Mouse (Mus musculus): ENCODE results near the gene Proca1. TPM values are rescaled to one million over a fixed set of nuclear protein-coding genes. Genes with fewer than 3 reads are reported as not detected.

The Proca1 gene
- polyA plus RNA-seq, 1 experiment from 2014 or later, result 0.96 TPM

DNA sequence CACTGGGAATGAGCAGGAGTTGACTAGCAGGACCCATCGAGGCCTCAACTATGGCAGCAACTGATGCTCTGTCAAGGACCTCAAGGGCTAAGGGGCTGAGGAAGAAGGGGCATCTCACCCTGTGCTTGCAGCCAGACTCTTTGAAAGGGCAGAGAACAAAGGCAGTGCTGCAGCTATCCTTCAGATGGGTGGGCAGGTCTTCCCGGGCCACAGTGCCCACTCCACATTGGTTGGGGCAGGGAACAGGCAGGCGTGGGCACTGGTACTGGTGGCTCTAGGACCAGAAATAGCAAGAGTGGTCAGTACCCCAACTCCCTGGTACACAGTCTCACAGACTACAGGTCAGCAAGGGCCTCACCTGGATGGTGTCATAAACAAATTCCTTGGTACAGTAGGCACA is 32.5 kb upstream of the Proca1 start:
- 90% methylated on average over 3 of the region's 3 CpGs for WGBS
- Histone ChIP-seq H3K27ac (replicated peaks) (no peak overlapping the region), H3K9me3 (replicated peaks) (no peaks in the 10 kb centered on the region), H3K4me1 (peaks cover 38% of the 10 kb centered on the region), H3K4me3 (no peak overlapping the region), H3K36me3 (peaks cover 80% of the 10 kb centered on the region), H3K27me3 (ENCODE audit: low read depth, poor library complexity, severe bottlenecking) (no peaks in the 10 kb centered on the region)
- no peak for DNase-seq (ENCODE audit: low spot score)

- no peaks in the 10 kb centered on the region for H3K9me3 ChIP-seq (replicated peaks)
- H3K4me3 ChIP-seq, result 0 out of 2 replicates have a peak overlapping the region, but pooled peaks have one; percentile 4
- peaks cover 75% of the 10 kb centered on the region for H3K36me3 ChIP-seq
- H3K27me3 ChIP-seq (ENCODE audit: low read depth, poor library complexity, severe bottlenecking), result 0 out of 2 replicates have a peak, but pooled peaks cover 3% of the 10 kb centered on the region
- no peak for DNase-seq (ENCODE audit: low spot score)
- no peak overlapping the region for H3K27ac ChIP-seq (replicated peaks)
- peaks cover 43% of the 10 kb centered on the region for H3K4me1 ChIP-seq
- WGBS, result 95% methylated on average over 14 of the region's 14 CpGs
Measured at GRCm38 (mm10) chr11:78161169-78161568, 32.0 kb upstream of the Proca1 start.

- 84% methylated on average over 4 of the region's 4 CpGs for WGBS
- Histone ChIP-seq H3K4me1 (peaks cover 49% of the 10 kb centered on the region), H3K36me3 (peaks cover 67% of the 10 kb centered on the region), H3K9me3 (replicated peaks) (no peaks in the 10 kb centered on the region), H3K27me3 (ENCODE audit: low read depth, poor library complexity, severe bottlenecking) (peaks cover 11% of the 10 kb centered on the region; the same call in 1 of the 2 replicates), H3K27ac (replicated peaks) (peak overlapping the region; percentile 99), H3K4me3 (peak overlapping the region; percentile 99; the same call in 1 of the 2 replicates)
- DNase-seq (ENCODE audit: low spot score), result no peak
Measured at GRCm38 (mm10) chr11:78161968-78162367, 31.2 kb upstream of the Proca1 start.

- Histone ChIP-seq H3K27me3 (ENCODE audit: low read depth, poor library complexity, severe bottlenecking) (peaks cover 16% of the 10 kb centered on the region; the same call in 1 of the 2 replicates), H3K36me3 (peaks cover 62% of the 10 kb centered on the region), H3K9me3 (replicated peaks) (no peaks in the 10 kb centered on the region), H3K4me1 (peaks cover 49% of the 10 kb centered on the region), H3K4me3 (peak overlapping the region; percentile 99), H3K27ac (replicated peaks) (peak overlapping the region; percentile 99; the same call in 1 of the 2 replicates)
- 81% methylated on average over 6 of the region's 6 CpGs for WGBS
- DNase-seq (ENCODE audit: low spot score), result no peak
Measured at GRCm38 (mm10) chr11:78162504-78162903, 30.7 kb upstream of the Proca1 start.

GRCm38 (mm10) chr11:78163045-78163444 is 30.1 kb upstream of the Proca1 start:
- Histone ChIP-seq H3K36me3 (peaks cover 57% of the 10 kb centered on the region), H3K4me3 (peak overlapping the region; percentile 99), H3K27me3 (ENCODE audit: low read depth, poor library complexity, severe bottlenecking) (peaks cover 22% of the 10 kb centered on the region; the same call in 1 of the 2 replicates), H3K4me1 (peaks cover 53% of the 10 kb centered on the region), H3K9me3 (replicated peaks) (no peaks in the 10 kb centered on the region), H3K27ac (replicated peaks) (peak overlapping the region; percentile 99)
- DNase-seq (ENCODE audit: low spot score), result no peak
- WGBS, result 82% methylated on average over 2 of the region's 2 CpGs

DNA sequence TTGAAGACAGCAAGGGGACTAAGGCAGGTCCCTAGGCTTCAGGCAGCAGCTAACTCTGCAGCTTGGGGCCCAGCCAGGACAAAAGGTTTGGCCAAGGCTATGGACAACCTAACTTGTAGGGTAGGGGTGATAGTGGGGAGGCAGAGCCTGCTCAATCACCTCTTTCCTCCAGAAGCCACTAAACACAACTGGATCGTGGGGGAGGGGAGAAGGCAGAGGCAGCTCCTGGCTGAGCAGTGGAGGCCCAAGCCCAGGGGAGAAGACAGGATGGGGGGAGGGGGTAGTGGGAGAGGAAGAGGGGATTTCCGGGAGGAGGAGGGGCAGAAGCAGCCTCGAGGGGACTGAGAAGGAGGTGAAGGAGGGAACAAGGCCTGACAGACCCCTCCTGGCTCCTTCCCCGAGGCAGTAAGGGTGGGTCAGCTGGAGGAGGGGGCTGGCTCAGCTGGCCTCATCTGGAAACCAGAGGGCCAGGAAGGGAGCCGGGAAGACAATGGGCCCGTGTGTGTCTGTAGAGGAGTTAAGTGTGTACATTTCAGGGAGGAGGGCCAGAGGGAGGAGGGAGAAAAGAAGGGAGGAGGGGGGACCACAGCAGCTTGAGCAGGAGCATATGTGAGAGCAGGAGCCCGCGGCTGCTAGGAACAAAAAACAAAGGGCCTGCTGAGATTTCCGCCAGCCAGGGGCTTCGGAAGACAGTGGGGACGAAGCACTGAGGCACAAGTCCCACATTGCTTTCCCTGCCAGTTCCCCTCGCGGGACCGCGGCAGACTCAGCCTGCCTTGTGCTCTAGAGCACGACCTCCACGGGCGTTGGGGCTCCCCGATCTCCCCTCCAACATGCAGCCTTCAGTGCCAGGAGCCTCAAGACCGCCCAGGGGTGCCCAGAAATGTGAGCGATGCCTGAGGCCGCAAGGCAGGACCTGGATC is 29.2 kb upstream of the Proca1 start:
- Histone ChIP-seq H3K36me3 (peaks cover 48% of the 10 kb centered on the region), H3K27ac (replicated peaks) (peak overlapping the region; percentile 99), H3K4me3 (peak overlapping the region; percentile 99), H3K27me3 (ENCODE audit: low read depth, poor library complexity, severe bottlenecking) (peaks cover 22% of the 10 kb centered on the region; the same call in 1 of the 2 replicates), H3K9me3 (replicated peaks) (no peaks in the 10 kb centered on the region), H3K4me1 (peaks cover 54% of the 10 kb centered on the region)
- under 1% methylated on average over 22 of the region's 22 CpGs for WGBS
- peak; percentile 85 for DNase-seq (ENCODE audit: low spot score)

DNA sequence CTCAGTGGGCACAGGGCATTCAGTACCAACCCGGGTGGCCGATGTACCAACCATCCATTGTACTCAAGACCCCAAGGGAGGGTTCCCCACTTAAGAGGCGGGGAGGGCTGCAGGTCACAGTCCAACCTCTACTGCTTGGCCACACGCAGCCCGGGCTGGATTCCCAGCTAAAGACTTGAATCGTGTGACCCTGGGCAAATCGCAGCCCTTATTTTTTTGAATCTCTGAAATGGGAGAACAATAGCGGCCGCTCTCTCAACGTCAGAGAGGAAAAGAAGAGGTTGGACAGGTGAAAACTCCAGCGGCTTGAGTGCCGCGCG is 28.6 kb upstream of the Proca1 start:
- Histone ChIP-seq H3K4me1 (peaks cover 52% of the 10 kb centered on the region), H3K27ac (replicated peaks) (peak overlapping the region; percentile 99), H3K27me3 (ENCODE audit: low read depth, poor library complexity, severe bottlenecking) (peaks cover 22% of the 10 kb centered on the region; the same call in 1 of the 2 replicates), H3K9me3 (replicated peaks) (no peaks in the 10 kb centered on the region), H3K36me3 (peaks cover 41% of the 10 kb centered on the region), H3K4me3 (peak overlapping the region; percentile 99)
- peak; percentile 48 for DNase-seq (ENCODE audit: low spot score)
- WGBS, result under 1% methylated on average over 14 of the region's 14 CpGs

DNA sequence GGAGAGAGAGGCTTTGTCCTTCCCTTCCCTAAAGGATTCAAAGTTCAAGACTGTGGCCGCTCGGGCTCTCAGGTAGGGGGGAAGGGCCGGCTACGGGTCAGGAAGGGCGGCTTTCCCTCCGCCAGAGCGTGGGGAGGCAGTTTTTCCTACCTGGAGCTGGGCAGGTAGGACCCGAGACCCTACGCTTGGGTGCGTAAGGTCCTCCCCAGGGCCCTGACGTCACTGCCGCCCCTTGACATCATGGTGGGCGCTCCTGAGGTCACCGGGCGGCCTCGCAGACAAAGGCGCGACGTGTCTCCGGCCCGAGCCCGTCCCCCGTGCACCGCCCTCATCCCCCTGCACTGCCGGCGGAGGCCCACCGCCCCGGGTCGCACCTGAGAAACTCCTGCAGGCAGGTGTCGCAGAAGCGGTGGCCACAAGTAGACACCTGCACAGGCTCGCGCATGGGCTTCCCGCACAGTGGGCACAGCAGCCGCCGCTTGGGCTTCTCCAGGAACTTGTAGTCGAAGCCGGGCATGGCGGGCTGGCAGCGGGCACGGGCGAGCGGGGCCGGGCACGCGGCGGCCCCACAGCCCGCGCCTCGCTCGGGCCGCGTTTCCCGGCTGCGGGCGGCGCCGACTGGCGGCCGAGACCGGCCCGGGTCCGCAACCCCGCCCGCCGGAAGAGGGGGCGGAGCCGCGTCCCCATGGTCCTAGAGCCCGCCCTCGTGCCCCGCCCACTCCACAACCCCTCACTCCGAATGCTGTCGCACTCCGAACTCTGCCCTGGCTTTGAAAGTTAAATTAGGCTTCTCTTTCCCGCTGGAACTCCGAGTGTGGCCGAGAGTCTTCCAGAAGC is 28.1 kb upstream of the Proca1 start, which contains the start of gene Traf4:
TSS of gene Traf4 (minus strand) at position 666 of the 837 bp plus-strand sequence.
- peaks cover 22% of the 10 kb centered on the region; the same call in 1 of the 2 replicates for H3K27me3 ChIP-seq (ENCODE audit: low read depth, poor library complexity, severe bottlenecking)
- WGBS, result 0% methylated on average over 78 of the region's 78 CpGs
- peak within 1 kb of the TSS; percentile 99 for H3K27ac ChIP-seq (replicated peaks)
- peaks cover 51% of the 10 kb centered on the region for H3K4me1 ChIP-seq
- peak; percentile 90 for DNase-seq (ENCODE audit: low spot score)
- peaks cover 36% of the 10 kb centered on the region for H3K36me3 ChIP-seq
- no peaks in the 10 kb centered on the region for H3K9me3 ChIP-seq (replicated peaks)
- peak within 1 kb of the TSS; percentile 99 for H3K4me3 ChIP-seq

GRCm38 (mm10) chr11:78165761-78166109 is 27.5 kb upstream of the Proca1 start:
- Histone ChIP-seq H3K4me1 (peaks cover 51% of the 10 kb centered on the region), H3K27ac (replicated peaks) (peak overlapping the region; percentile 99), H3K36me3 (peaks cover 30% of the 10 kb centered on the region), H3K27me3 (ENCODE audit: low read depth, poor library complexity, severe bottlenecking) (peaks cover 22% of the 10 kb centered on the region; the same call in 1 of the 2 replicates), H3K4me3 (peak overlapping the region; percentile 99), H3K9me3 (replicated peaks) (no peaks in the 10 kb centered on the region)
- WGBS, result 3% methylated on average over 16 of the region's 16 CpGs
- DNase-seq (ENCODE audit: low spot score), result no peak

DNA sequence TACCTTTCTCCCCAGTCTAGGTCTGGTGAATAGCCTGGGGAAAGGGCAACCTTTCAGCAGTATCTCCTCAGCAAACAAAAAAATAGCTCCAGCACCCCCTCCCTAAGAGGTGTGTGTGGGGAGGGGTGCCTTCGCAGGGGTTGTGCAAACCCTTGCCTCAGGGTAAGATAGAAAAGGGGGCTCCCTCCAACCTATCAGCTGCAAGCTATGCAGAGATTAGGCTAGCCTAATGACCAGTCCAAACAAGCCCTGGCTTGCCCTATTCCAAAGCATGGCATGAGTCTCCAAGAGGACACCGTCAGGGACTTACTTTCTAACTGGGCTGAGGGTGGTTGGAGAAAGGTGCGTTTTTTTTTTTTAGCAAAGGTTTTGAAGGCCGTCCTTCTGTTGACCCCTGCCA is 27.0 kb upstream of the Proca1 start:
- Histone ChIP-seq H3K4me1 (peaks cover 49% of the 10 kb centered on the region), H3K4me3 (peak overlapping the region; percentile 99), H3K27ac (replicated peaks) (peak overlapping the region; percentile 99), H3K27me3 (ENCODE audit: low read depth, poor library complexity, severe bottlenecking) (peaks cover 22% of the 10 kb centered on the region; the same call in 1 of the 2 replicates), H3K36me3 (peaks cover 25% of the 10 kb centered on the region), H3K9me3 (replicated peaks) (no peaks in the 10 kb centered on the region)
- WGBS, result 51% methylated on average over 4 of the region's 4 CpGs
- no peak for DNase-seq (ENCODE audit: low spot score)

DNA sequence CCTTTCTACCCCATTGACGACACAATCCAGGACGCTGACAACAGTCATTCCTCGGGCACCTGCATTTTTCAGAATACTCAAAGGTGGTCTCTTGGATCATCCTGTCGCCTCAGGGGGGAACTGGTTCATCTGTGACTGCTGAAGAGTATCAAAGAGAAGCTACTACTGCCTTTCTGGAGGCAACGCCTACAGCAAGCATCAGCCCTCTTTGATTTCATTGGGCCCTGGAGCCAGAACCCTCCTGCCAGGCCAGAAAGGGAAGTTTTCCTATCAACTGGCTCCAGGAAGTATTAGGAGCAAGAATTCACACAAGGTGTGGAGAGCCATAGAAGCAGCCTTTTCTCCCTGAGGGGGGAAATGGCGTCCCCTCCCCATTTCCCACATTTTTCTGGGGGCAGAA is 26.6 kb upstream of the Proca1 start:
- Histone ChIP-seq H3K4me3 (no peak overlapping the region; the same call in 1 of the 2 replicates), H3K36me3 (peaks cover 21% of the 10 kb centered on the region), H3K4me1 (peaks cover 47% of the 10 kb centered on the region), H3K27ac (replicated peaks) (no peak overlapping the region), H3K27me3 (ENCODE audit: low read depth, poor library complexity, severe bottlenecking) (peaks cover 22% of the 10 kb centered on the region; the same call in 1 of the 2 replicates), H3K9me3 (replicated peaks) (no peaks in the 10 kb centered on the region)
- no peak for DNase-seq (ENCODE audit: low spot score)
- 76% methylated on average over 6 of the region's 6 CpGs for WGBS

- Histone ChIP-seq H3K27ac (replicated peaks) (no peak overlapping the region), H3K4me1 (peaks cover 47% of the 10 kb centered on the region), H3K27me3 (ENCODE audit: low read depth, poor library complexity, severe bottlenecking) (peaks cover 22% of the 10 kb centered on the region; the same call in 1 of the 2 replicates), H3K9me3 (replicated peaks) (no peaks in the 10 kb centered on the region), H3K36me3 (peaks cover 13% of the 10 kb centered on the region), H3K4me3 (no peak overlapping the region)
- no peak for DNase-seq (ENCODE audit: low spot score)
- WGBS, result 84% methylated on average over 14 of the region's 14 CpGs
Measured at GRCm38 (mm10) chr11:78167257-78167959, 25.8 kb upstream of the Proca1 start.

All from midbrain, embryonic 10.5 days (tissue).